Mouse (Mus musculus) CH12.LX (cell line): ENCODE data around the gene Hist1h2ae. TPM values are rescaled to one million over a fixed set of nuclear protein-coding genes. Genes with fewer than 3 reads are reported as not detected.

Experiments
- DNase-seq: peaks from one replicate; pipeline ENCODE4 v3.0.0-alpha.2; 2013; ENCODE audit errors: extremely low read depth
- H3K27ac ChIP-seq: 2 replicates; pipeline ENCODE4 v1.5.1; 2012; ENCODE audit warnings: low read depth, mild to moderate bottlenecking, control low read depth, moderate library complexity; ENCODE audit not compliant: insufficient read depth
- H3K27me3 ChIP-seq: replicated peaks from 2 replicates; pipeline ENCODE3; 2012; ENCODE audit warnings: inconsistent platforms
- H3K36me3 ChIP-seq, 2 experiments: replicated peaks in 1 of 2; 2 replicates each; pipeline versions ENCODE3 to v1.6.1; 2012; ENCODE audit warnings: inconsistent platforms in 1 of 2, low read length in 1 of 2, mild to moderate bottlenecking in 1 of 2, mixed read lengths in 1 of 2, moderate library complexity in 1 of 2; ENCODE audit not compliant: control insufficient read depth in 1 of 2, insufficient read depth in 1 of 2
- H3K4me1 ChIP-seq, 2 experiments: 2 replicates each; pipeline ENCODE4 v1.6.1; 2012; ENCODE audit warnings: inconsistent platforms in 1 of 2, moderate library complexity in 1 of 2; ENCODE audit not compliant: insufficient read depth in 2 of 2, control insufficient read depth in 1 of 2
- H3K4me2 ChIP-seq: 2 replicates; pipeline ENCODE4 v1.6.1; 2012; ENCODE audit warnings: low read depth, mild to moderate bottlenecking, control low read depth; ENCODE audit not compliant: poor library complexity, insufficient read depth, severe bottlenecking
- H3K4me3 ChIP-seq, 3 experiments: fragments of 150-350 bp in 1 of 3; sonication (generic) in 1 of 3; replicated peaks in 1 of 3; 2 replicates each; pipeline versions ENCODE3 to v1.5.1; 2011 to 2012; ENCODE audit warnings: low read depth in 2 of 3, low read length in 2 of 3, mild to moderate bottlenecking in 2 of 3, moderate library complexity in 2 of 3, control low read depth in 1 of 3, improper control_type of control experiment in 1 of 3, inconsistent platforms in 1 of 3, mixed read lengths in 1 of 3; ENCODE audit not compliant: poor library complexity in 1 of 3
- H3K79me2 ChIP-seq: replicated peaks from 2 replicates; pipeline ENCODE4 v1.6.1; 2012; ENCODE audit warnings: mild to moderate bottlenecking, moderate library complexity; ENCODE audit not compliant: control insufficient read depth, poor library complexity, insufficient read depth, severe bottlenecking; ENCODE audit errors: extremely low read depth
- H3K9ac ChIP-seq: 2 replicates; pipeline ENCODE4 v1.6.1; 2012; ENCODE audit warnings: low read depth, mild to moderate bottlenecking, control low read depth, moderate library complexity; ENCODE audit not compliant: insufficient read depth
- H3K9me3 ChIP-seq: replicated peaks from 2 replicates; pipeline ENCODE3; 2012; ENCODE audit warnings: low read length, inconsistent platforms, mixed read lengths
- CHD2 ChIP-seq: IDR thresholded peaks from 2 replicates; pipeline ENCODE4 v1.6.1; 2011; ENCODE audit warnings: low read length, improper control_type of control experiment
- E2F4 ChIP-seq: IDR thresholded peaks from 2 replicates; pipeline ENCODE4 v1.6.1; 2011; ENCODE audit warnings: low read depth, low read length, improper control_type of control experiment; ENCODE audit not compliant: insufficient replicate concordance
- ELF1 ChIP-seq: IDR thresholded peaks from 2 replicates; pipeline ENCODE4 v1.6.1; 2014; ENCODE audit warnings: low read depth, mild to moderate bottlenecking, inconsistent platforms, low read length, improper control_type of control experiment
- EP300 ChIP-seq: IDR thresholded peaks from 2 replicates; pipeline ENCODE4 v1.6.1; 2011; ENCODE audit warnings: low read length, improper control_type of control experiment
- KAT2A ChIP-seq: IDR thresholded peaks from 2 replicates; pipeline ENCODE4 v1.6.1; 2012; ENCODE audit warnings: low read length, improper control_type of control experiment, inconsistent platforms; ENCODE audit not compliant: insufficient replicate concordance
- MAFK ChIP-seq: IDR thresholded peaks from 2 replicates; pipeline ENCODE4 v1.6.1; 2011; ENCODE audit warnings: low read length, improper control_type of control experiment; ENCODE audit not compliant: insufficient replicate concordance
- MAX ChIP-seq: IDR thresholded peaks from 2 replicates; pipeline ENCODE4 v1.6.1; 2011; ENCODE audit warnings: low read length, improper control_type of control experiment
- MAZ ChIP-seq: IDR thresholded peaks from 2 replicates; pipeline ENCODE4 v1.6.1; 2012; ENCODE audit warnings: low read depth, mild to moderate bottlenecking, inconsistent platforms, low read length, improper control_type of control experiment, moderate library complexity
- MYC ChIP-seq: IDR thresholded peaks from 2 replicates; pipeline ENCODE4 v1.6.1; 2011; ENCODE audit warnings: low read depth, mild to moderate bottlenecking, improper control_type of control experiment, low read length
- NRF1 ChIP-seq: IDR thresholded peaks from 2 replicates; pipeline ENCODE4 v1.6.1; 2014; ENCODE audit warnings: low read depth, mild to moderate bottlenecking, inconsistent platforms, low read length, improper control_type of control experiment, moderate library complexity
- RCOR1 ChIP-seq: conservative IDR thresholded peaks from 2 replicates; pipeline ENCODE4 v1.6.1; 2012; ENCODE audit warnings: low read depth, mild to moderate bottlenecking, inconsistent platforms, low read length, improper control_type of control experiment
- SIN3A ChIP-seq: IDR thresholded peaks from 2 replicates; pipeline ENCODE4 v1.6.1; 2012; ENCODE audit warnings: low read length, improper control_type of control experiment, inconsistent platforms
- TBP ChIP-seq: conservative IDR thresholded peaks from 2 replicates; pipeline ENCODE4 v1.6.1; 2011; ENCODE audit warnings: low read depth, low read length, improper control_type of control experiment
- USF1 ChIP-seq: IDR thresholded peaks from 2 replicates; pipeline ENCODE4 v1.6.1; 2014; ENCODE audit warnings: low read depth, mild to moderate bottlenecking, inconsistent platforms, low read length, improper control_type of control experiment
- USF2 ChIP-seq: conservative IDR thresholded peaks from 2 replicates; pipeline ENCODE4 v1.6.1; 2011; ENCODE audit warnings: low read depth, low read length, improper control_type of control experiment
- ZNF384 ChIP-seq: IDR thresholded peaks from 2 replicates; pipeline ENCODE4 v1.6.1; 2012; ENCODE audit warnings: low read depth, low read length, improper control_type of control experiment, inconsistent platforms
- dilution Hi-C: fragments of 300-500 bp; cut with MboI; formaldehyde crosslinking; loops from 2 replicates; pipeline ENCODE4 v1.14.3; 2020; ENCODE audit warnings: low sequenced_read_pairs; ENCODE audit not compliant: extremely low pct_unique_long_range_greater_than_20kb, extremely low pct_ligation_motif_present
- in situ Hi-C: fragments of 300-500 bp; cut with MboI; formaldehyde crosslinking; loops from 3 replicates; pipeline ENCODE4 v1.14.3; 2019; ENCODE audit warnings: low sequenced_read_pairs, low pct_ligation_motif_present, low pct_unique_long_range_greater_than_20kb, mixed read lengths
- polyA plus RNA-seq: library from polyadenylated mRNA; unstranded; fragments of >175 nt; gene quantifications from 2 replicates; pipeline ENCODE4 v1.2.1, GENCODE M21; 2012; ENCODE audit warnings: low read depth; ENCODE audit not compliant: insufficient read length
- total RNA-seq, 2 experiments: library from RNA; depleted of rRNA; stranded (reverse); fragments of 300-350 nt in 1 of 2; fragments of >200 nt in 1 of 2; gene quantifications; 2 replicates each; pipeline ENCODE4 v1.2.3; 2012 to 2014

The Hist1h2ae gene
- total and polyA plus RNA-seq, 3 experiments = 3.5 to 648 (median 16.3) TPM

- peak; percentile 92 for DNase-seq
- no peaks in the 10 kb centered on the region for H3K9me3 ChIP-seq
- in situ Hi-C loops = loop anchor here (10.0 kb wide), 1 partner anchor 1492 kb away; the partner anchor contains the start of genes Hist1h2ah and Hist1h2bk
- dilution Hi-C loops = no loop called here
- TF ChIP-seq RCOR1 (no peak), TBP (peak; percentile 100), ZNF384 (no peak), MAFK (peak; percentile 96), ELF1 (peak; percentile 91), MYC (peak; percentile 93), KAT2A (peak; percentile 87; the same call in 1 of the 2 replicates), MAX (peak; percentile 96), E2F4 (peak; percentile 79; the same call in 1 of the 2 replicates), USF2 (peak; percentile 64), USF1 (peak; percentile 80), MAZ (no peak), SIN3A (no peak), CHD2 (0 out of 2 replicates have a peak, but pooled peaks have one; percentile 23), NRF1 (peak; percentile 50)
- TF ChIP-seq, all 38 proteins: peak for 11
- H3K4me2 ChIP-seq = peak overlapping the region; percentile 98
- H3K9ac ChIP-seq = peak overlapping the region; percentile 71; the same call in 1 of the 2 replicates
- no peak overlapping the region for H3K27ac ChIP-seq
- H3K27me3 ChIP-seq = no peaks in the 10 kb centered on the region
- H3K36me3 ChIP-seq = no peaks in the 10 kb centered on the region
- peak overlapping the region; percentile 46 to 61 (median 53) for H3K4me3 ChIP-seq
- peaks cover 5 to 40% of the 10 kb centered on the region in 2 experiments; a peak in 3 of 4 replicates for H3K4me1 ChIP-seq
- no peaks in the 10 kb centered on the region for H3K79me2 ChIP-seq
Measured at GRCm38 (mm10) chr13:23526312-23526711, 44.7 kb downstream of the Hist1h2ae start.

GRCm38 (mm10) chr13:23525901-23526300 lies 45.1 kb downstream of the Hist1h2ae start:
- Histone ChIP-seq H3K4me1 (peaks cover 5 to 44% of the 10 kb centered on the region in 2 experiments; a peak in 3 of 4 replicates), H3K4me2 (peak overlapping the region; percentile 44), H3K9me3 (no peaks in the 10 kb centered on the region), H3K4me3 (peak overlapping the region in 2 of 3 experiments; percentile 35 to 53), H3K27ac (peak overlapping the region; percentile 15; the same call in 1 of the 2 replicates), H3K27me3 (no peaks in the 10 kb centered on the region), H3K36me3 (no peaks in the 10 kb centered on the region), H3K79me2 (no peaks in the 10 kb centered on the region), H3K9ac (peak overlapping the region; percentile 45)
- no peak for TF ChIP-seq TBP
- peak; percentile 97 for TF ChIP-seq CHD2
- TF ChIP-seq EP300 = no peak
- TF ChIP-seq MYC = no peak
- no peak for TF ChIP-seq ZNF384
- dilution Hi-C loops = no loop called here
- in situ Hi-C loops = loop anchor here (10.0 kb wide), 1 partner anchor 1491 kb away; the partner anchor contains the start of genes Hist1h2ah and Hist1h2bk
- peak; percentile 77 for DNase-seq
